Mouse (Mus musculus) liver, embryonic 13.5 days (tissue): ENCODE data around the gene Cbfb. TPM values are rescaled to one million over a fixed set of nuclear protein-coding genes. Genes with fewer than 3 reads are reported as not detected.

Experiments
- ATAC-seq: fragments of 200-750 bp; cut with Nextera tagmentation; 2 replicates; pipeline ENCODE4 v1.8.0; 2017; ENCODE audit warnings: low read depth, mild to moderate bottlenecking, moderate number of reproducible peaks, moderate library complexity
- DNase-seq: peaks from one replicate; pipeline ENCODE4 v3.0.0; 2022
- H3K27ac ChIP-seq: fragments of 300-500 bp; sonication (generic); 2 replicates; pipeline ENCODE4 v1.5.1; 2015; ENCODE audit warnings: moderate library complexity, mild to moderate bottlenecking, inconsistent platforms
- H3K27me3 ChIP-seq: fragments of 300-500 bp; sonication (generic); 2 replicates; pipeline ENCODE4 v1.6.1; 2015; ENCODE audit warnings: mild to moderate bottlenecking, inconsistent platforms
- H3K36me3 ChIP-seq: fragments of 300-500 bp; sonication (generic); 2 replicates; pipeline ENCODE4 v1.6.1; 2015; ENCODE audit warnings: mild to moderate bottlenecking, inconsistent platforms
- H3K4me1 ChIP-seq: fragments of 300-500 bp; sonication (generic); replicated peaks from 2 replicates; pipeline ENCODE4 v1.6.1; 2015; ENCODE audit warnings: inconsistent platforms
- H3K4me2 ChIP-seq: fragments of 300-500 bp; sonication (generic); 2 replicates; pipeline ENCODE4 v1.6.1; 2015; ENCODE audit warnings: inconsistent platforms, mild to moderate bottlenecking, moderate library complexity
- H3K4me3 ChIP-seq: fragments of 300-500 bp; sonication (generic); replicated peaks from 2 replicates; pipeline ENCODE4 v1.5.1; 2015; ENCODE audit warnings: mild to moderate bottlenecking, inconsistent platforms
- H3K9ac ChIP-seq: fragments of 300-500 bp; sonication (generic); 2 replicates; pipeline ENCODE4 v1.6.1; 2015; ENCODE audit warnings: mild to moderate bottlenecking, inconsistent platforms
- H3K9me3 ChIP-seq: fragments of 300-500 bp; sonication (generic); replicated peaks from 2 replicates; pipeline ENCODE4 v1.6.1; 2016; ENCODE audit warnings: inconsistent platforms
- WGBS: fragments of 180-500 bp; shearing (Covaris S2); methylation state at CpG from one replicate; pipeline ENCODE4 v1.1.7; 2015; ENCODE audit not compliant: insufficient replicate concordance; 5-methylcytosine and 5-hydroxymethylcytosine counted together
- polyA plus RNA-seq: library from polyadenylated mRNA; unstranded; fragments of >200 nt; fragmentation: Nextera tagmentation; extraction: Ambion mirVana; gene quantifications from 2 replicates; pipeline ENCODE4 v1.2.1, GENCODE M21; 2015

Cbfb gene
- polyA plus RNA-seq, 1 experiment from 2014 or later = 8.9 TPM

- DNase-seq = no peak
- 56% methylated on average over 20 of the region's 20 CpGs for WGBS
- H3K27ac ChIP-seq = no peak overlapping the region
Observed at GRCm38 (mm10) chr8:105253766-105254151, 83.3 kb downstream of the Cbfb start.

DNA sequence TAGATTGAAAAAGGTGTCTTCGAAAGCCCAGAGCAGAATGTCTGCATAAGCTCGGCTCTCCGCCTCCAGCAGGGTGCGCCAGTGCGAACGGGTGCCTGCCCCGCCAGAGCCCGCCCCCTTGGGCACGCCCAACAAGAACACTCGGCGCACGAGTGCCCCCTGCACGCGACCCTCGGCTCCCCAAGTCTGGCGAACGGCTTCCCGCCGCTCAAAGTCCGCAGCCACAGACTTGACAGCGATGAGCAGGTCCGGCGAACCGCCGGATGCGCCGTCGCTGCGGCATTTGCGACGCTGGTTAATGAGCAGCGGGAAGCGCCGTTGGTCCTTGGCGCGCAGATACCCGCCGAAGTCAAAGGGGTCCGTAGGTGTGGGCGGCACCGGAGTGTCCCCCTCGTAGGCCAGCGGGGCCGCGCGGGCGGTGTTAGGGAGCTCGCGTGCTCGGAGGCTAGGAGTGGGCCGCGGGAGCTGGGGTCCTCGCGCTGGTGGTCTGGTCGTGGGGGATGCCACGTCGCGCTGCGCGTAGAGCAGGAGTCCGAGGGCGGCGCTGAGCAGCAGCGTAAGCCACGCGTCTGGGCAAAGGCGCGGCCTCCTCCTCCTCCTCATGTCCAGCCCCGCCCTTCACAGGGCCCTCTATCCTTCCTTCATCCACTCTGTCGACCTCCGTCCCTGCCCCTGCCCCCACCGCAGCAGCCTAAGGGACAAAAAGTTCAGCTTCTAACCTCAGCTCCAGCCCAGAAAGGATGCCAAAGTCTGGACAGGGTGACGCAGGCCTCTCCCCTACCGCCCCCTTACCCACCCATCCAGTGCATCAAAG, 83.9 kb downstream of the Cbfb start:
- peak; percentile 92 for ATAC-seq
- Histone ChIP-seq H3K9ac (peak overlapping the region; percentile 80), H3K9me3 (no peaks in the 10 kb centered on the region), H3K4me1 (peaks cover 47% of the 10 kb centered on the region), H3K27me3 (peaks cover 35% of the 10 kb centered on the region), H3K36me3 (peaks cover 44% of the 10 kb centered on the region), H3K27ac (peak overlapping the region; percentile 86), H3K4me2 (peak overlapping the region; percentile 99), H3K4me3 (peak overlapping the region; percentile 74)
- WGBS = under 1% methylated on average over 74 of the region's 74 CpGs
- peak; percentile 79 for DNase-seq

More at GRCm38 (mm10) chr8:105253766-105254151, 83.3 kb downstream of the Cbfb start:
- peak overlapping the region; percentile 74 for H3K4me3 ChIP-seq
- peak overlapping the region; percentile 80; the same call in 1 of the 2 replicates for H3K9ac ChIP-seq
- peaks cover 41% of the 10 kb centered on the region for H3K4me1 ChIP-seq
- H3K27me3 ChIP-seq = peaks cover 29% of the 10 kb centered on the region
- ATAC-seq = no peak
- no peaks in the 10 kb centered on the region for H3K9me3 ChIP-seq
- H3K36me3 ChIP-seq = peaks cover 50% of the 10 kb centered on the region
- H3K4me2 ChIP-seq = peak overlapping the region; percentile 99

GRCm38 (mm10) chr8:105254966-105255350, 84.5 kb downstream of the Cbfb start, which contains the start of gene B3gnt9:
Gene B3gnt9, minus strand, starts transcription at chr8:105255153.
- H3K4me1 ChIP-seq = peaks cover 53% of the 10 kb centered on the region
- ATAC-seq = peak; percentile 89
- H3K27me3 ChIP-seq = peaks cover 41% of the 10 kb centered on the region

GRCm38 (mm10) chr8:105257318-105258114, 87.0 kb downstream of the Cbfb start:
- Histone ChIP-seq H3K4me2 (no peak overlapping the region), H3K36me3 (peaks cover 13% of the 10 kb centered on the region), H3K9me3 (no peaks in the 10 kb centered on the region), H3K27ac (no peak overlapping the region), H3K4me3 (no peak overlapping the region), H3K4me1 (peaks cover 61% of the 10 kb centered on the region), H3K9ac (no peak overlapping the region), H3K27me3 (peaks cover 54% of the 10 kb centered on the region)
- WGBS = 66% methylated on average over 7 of the region's 7 CpGs
- DNase-seq (no peak), ATAC-seq (no peak)

More at GRCm38 (mm10) chr8:105254966-105255350, 84.5 kb downstream of the Cbfb start, which contains the start of gene B3gnt9:
- H3K27ac ChIP-seq = peak within 1 kb of the TSS; percentile 86
- peak; percentile 75 for DNase-seq
- peak within 1 kb of the TSS; percentile 74 for H3K4me3 ChIP-seq
- H3K4me2 ChIP-seq = peak within 1 kb of the TSS; percentile 99
- 2% methylated on average over 14 of the region's 14 CpGs for WGBS
- H3K9me3 ChIP-seq = no peaks in the 10 kb centered on the region
- peak within 1 kb of the TSS; percentile 80 for H3K9ac ChIP-seq
- peaks cover 38% of the 10 kb centered on the region for H3K36me3 ChIP-seq

DNA sequence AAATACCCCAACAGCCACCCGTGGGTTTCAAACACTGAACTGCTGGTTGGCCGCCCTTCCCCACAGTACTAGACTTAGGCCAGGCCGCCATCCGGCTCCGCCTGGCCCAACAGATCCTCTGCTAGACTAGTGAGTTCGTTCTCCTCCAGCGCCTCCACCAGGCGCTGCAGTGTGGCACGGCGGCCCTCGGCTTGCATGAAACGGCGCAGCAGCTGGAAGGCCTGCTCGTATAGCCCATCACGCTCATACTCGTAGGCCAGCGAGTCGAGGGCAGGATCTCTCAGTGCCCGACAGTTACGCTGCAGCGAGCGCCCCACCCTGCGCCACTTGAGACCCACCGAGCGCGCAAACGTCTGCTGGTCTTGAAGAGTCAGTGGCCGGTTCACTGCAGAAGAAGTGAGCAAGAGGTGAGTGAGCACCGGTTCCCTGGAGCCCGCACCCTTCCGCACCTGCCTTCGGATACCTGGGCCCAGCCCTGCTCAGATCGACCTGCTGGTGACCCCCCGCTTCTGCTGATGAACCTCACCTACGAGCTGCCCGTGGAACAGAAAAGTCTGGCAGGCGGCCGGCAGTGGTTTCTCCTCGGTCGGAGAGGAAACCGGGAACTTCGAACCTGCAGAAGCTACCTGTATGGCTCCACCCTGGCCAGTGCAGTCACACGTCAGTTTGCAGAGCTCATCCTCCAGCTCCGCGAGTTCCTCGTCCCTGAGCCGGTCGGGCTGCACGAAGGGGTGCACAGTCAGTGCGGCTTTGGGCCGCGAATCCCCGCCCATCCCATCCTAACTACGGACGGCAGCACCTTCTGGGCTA, 88.6 kb downstream of the Cbfb start:
- peaks cover 59% of the 10 kb centered on the region for H3K27me3 ChIP-seq

DNA sequence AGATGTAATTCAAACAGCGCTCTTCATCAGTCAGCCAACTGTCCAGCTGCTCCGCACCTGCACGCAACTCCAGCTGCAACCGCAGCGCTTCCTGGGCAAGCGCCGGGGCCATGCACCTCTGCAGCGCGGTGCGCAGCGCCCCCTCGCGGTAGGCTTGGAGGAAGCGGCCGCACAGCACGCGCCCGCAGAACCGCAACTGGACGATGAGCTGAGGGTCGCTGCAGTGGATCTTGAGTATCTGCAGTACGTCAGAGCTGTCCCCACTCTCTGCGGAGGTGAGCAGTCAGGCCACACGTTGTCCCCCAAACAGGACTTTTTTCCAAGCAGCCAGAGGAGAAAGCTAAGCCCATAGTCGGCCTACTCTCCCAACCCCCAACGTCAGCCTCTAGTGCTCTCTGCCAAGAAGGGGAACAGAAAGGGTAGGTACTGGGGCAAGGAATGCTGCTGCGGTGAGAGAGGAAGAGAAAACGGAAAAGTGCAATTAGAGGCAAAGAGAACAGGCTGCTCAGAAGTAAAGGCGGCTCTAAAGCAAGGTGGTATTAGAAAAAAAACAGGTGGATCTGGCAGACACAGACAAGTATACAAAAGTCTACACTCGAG, 89.3 kb downstream of the Cbfb start:
- Histone ChIP-seq H3K4me1 (peaks cover 54% of the 10 kb centered on the region), H3K9me3 (no peaks in the 10 kb centered on the region), H3K27ac (no peak overlapping the region), H3K27me3 (peaks cover 61% of the 10 kb centered on the region), H3K36me3 (no peaks in the 10 kb centered on the region), H3K9ac (peak overlapping the region; percentile 44; the same call in 1 of the 2 replicates), H3K4me2 (peak overlapping the region; percentile 74), H3K4me3 (peak overlapping the region; percentile 52)
- WGBS = 3% methylated on average over 30 of the region's 30 CpGs
- peak; percentile 57 for DNase-seq
- ATAC-seq = no peak

More for the DNA sequence above, 88.6 kb downstream of the Cbfb start:
- Histone ChIP-seq H3K9ac (peak overlapping the region; percentile 44; the same call in 1 of the 2 replicates), H3K4me2 (peak overlapping the region; percentile 74), H3K9me3 (no peaks in the 10 kb centered on the region), H3K4me3 (peak overlapping the region; percentile 52), H3K27ac (no peak overlapping the region), H3K4me1 (peaks cover 57% of the 10 kb centered on the region), H3K36me3 (no peaks in the 10 kb centered on the region)
- WGBS = 17% methylated on average over 55 of the region's 55 CpGs
- DNase-seq (no peak), ATAC-seq (no peak)

GRCm38 (mm10) chr8:105260371-105261099, 90.1 kb downstream of the Cbfb start:
- ATAC-seq = no peak
- H3K27me3 ChIP-seq = peaks cover 64% of the 10 kb centered on the region
- no peak overlapping the region for H3K27ac ChIP-seq
- no peaks in the 10 kb centered on the region for H3K9me3 ChIP-seq
- DNase-seq = no peak
- H3K4me1 ChIP-seq = peaks cover 54% of the 10 kb centered on the region
- no peak overlapping the region for H3K4me3 ChIP-seq
- no peak overlapping the region for H3K4me2 ChIP-seq
- 71% methylated on average over 7 of the region's 7 CpGs for WGBS
- no peak overlapping the region for H3K9ac ChIP-seq
- no peaks in the 10 kb centered on the region for H3K36me3 ChIP-seq

GRCm38 (mm10) chr8:105261326-105261980, 91.0 kb downstream of the Cbfb start:
- ATAC-seq = no peak
- H3K9me3 ChIP-seq = peaks cover 5% of the 10 kb centered on the region; the same call in 1 of the 2 replicates
- DNase-seq = no peak
- no peak overlapping the region for H3K27ac ChIP-seq
- H3K36me3 ChIP-seq = no peaks in the 10 kb centered on the region
- no peak overlapping the region for H3K4me3 ChIP-seq
- 58% methylated on average over 12 of the region's 12 CpGs for WGBS
- H3K9ac ChIP-seq = no peak overlapping the region
- no peak overlapping the region for H3K4me2 ChIP-seq
- H3K4me1 ChIP-seq = peaks cover 47% of the 10 kb centered on the region
- peaks cover 65% of the 10 kb centered on the region for H3K27me3 ChIP-seq

- H3K4me3 ChIP-seq = peak overlapping the region; percentile 82
- peaks cover 6% of the 10 kb centered on the region; the same call in 1 of the 2 replicates for H3K9me3 ChIP-seq
- peaks cover 70% of the 10 kb centered on the region for H3K27me3 ChIP-seq
- DNase-seq (no peak), ATAC-seq (no peak)
- peak overlapping the region; percentile 84 for H3K9ac ChIP-seq
- H3K4me2 ChIP-seq = peak overlapping the region; percentile 94
- 38% methylated on average over 16 of the region's 16 CpGs for WGBS
- no peaks in the 10 kb centered on the region for H3K36me3 ChIP-seq
- no peak overlapping the region for H3K27ac ChIP-seq
- H3K4me1 ChIP-seq = peaks cover 56% of the 10 kb centered on the region
Observed at GRCm38 (mm10) chr8:105263244-105263912, 92.9 kb downstream of the Cbfb start.
